Mouse (Mus musculus) embryonic stem cell, embryonic (primary cell): Measurements from ENCODE around the gene Siah3.

Source experiments
- CTCF ChIA-PET, 4 experiments: fragments of 300-600 bp in 2 of 4; fragments of 350-600 bp in 2 of 4; sonication (Branson Sonifier 250); formaldehyde crosslinking; loops; one replicate each; lab custom pipeline; 2022; ENCODE audit warnings: inconsistent platforms in 2 of 4; lab: Charles Lee
- POLR2A ChIA-PET, 4 experiments: fragments of 300-600 bp in 2 of 4; fragments of 350-600 bp in 2 of 4; sonication (Branson Sonifier 250); formaldehyde crosslinking; loops; one replicate each; lab custom pipeline; 2022; ENCODE audit warnings: antibody characterized with exemption in 4 of 4, inconsistent platforms in 1 of 4; lab: Charles Lee

Gene Siah3

DNA sequence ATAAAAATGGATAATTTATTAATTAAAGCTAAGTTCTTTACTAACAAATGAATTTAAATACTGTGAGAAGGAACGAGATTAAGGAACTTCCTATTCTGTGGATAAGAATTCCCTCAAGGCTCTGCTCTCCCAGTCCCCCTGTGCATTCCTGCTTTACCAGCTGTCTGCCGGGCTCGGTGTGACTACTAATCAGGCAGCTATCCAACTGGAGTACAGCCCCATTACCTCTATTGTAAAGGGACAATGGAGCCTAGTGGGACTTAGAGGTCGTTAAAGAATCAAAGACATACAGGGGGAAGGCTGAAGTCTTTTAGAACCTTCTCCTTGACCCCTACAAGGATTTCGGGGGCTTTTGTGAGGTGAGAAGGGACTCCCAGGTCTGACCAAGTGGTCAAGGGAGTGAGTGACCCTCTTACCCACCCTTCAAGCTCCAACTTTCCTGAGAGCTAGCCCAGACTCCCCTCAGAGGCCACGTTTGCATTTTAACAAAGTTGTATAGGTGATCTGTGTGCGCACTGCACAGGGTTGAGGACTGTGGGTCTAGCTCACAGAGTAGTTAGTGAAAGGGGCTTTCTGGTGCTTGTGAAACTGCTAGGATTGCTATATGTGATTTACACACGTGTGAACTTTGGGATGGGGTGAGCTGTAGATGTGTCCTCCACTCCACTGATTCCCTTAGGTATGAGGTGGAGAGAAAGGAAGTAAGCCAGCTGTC, 49.5 kb downstream of the Siah3 start:
- ChIA-PET POLR2A (interaction anchor here (0.6 to 1.4 kb wide), 10 partner anchors 8 to 740 kb away, joined by 3 to 12 read pairs (median 3); no protein-coding TSS in a partner anchor), CTCF (interaction anchor here in 1 of 4 experiments (0.6 kb wide), 2 partner anchors 58 to 168 kb away, joined by 3 read pairs; no protein-coding TSS in a partner anchor)

GRCm38 (mm10) chr14:75506246-75506645, 50.5 kb downstream of the Siah3 start:
- POLR2A ChIA-PET, result interaction anchor here in 2 of 4 experiments (0.6 to 1.2 kb wide), 2 partner anchors 35 to 312 kb away, joined by 5 to 12 read pairs; no protein-coding TSS in a partner anchor
- CTCF ChIA-PET, result no interaction called here

- POLR2A ChIA-PET, result no interaction called here
- CTCF ChIA-PET, result no interaction called here
Observed at GRCm38 (mm10) chr14:75510125-75510524, 54.3 kb downstream of the Siah3 start.

DNA sequence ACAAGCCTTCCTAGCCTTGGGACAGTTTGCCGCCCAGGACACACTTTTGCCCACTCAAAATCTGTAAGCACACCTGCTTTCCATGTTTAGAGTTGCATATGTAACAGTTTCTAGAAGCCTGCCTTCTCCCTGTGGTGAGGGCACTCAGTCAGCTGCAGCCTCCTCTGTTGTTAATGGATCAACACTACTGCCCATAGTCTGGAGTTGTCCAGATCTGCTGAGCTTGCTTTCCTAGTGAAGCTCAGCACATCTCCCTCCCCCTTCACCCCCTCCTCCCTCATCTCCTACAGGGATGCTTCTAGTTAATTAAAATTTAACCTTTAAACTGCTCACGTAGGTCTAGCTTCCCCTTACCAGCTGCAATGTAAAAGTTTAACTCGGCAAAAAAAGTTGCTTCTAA, 57.2 kb downstream of the Siah3 start:
- POLR2A ChIA-PET, result interaction anchor here in 1 of 4 experiments (0.6 kb wide), 1 partner anchor 315 kb away, joined by 4 read pairs; no protein-coding TSS in a partner anchor
- CTCF ChIA-PET, result interaction anchor here in 1 of 4 experiments (1.1 kb wide), 1 partner anchor 53 kb away, joined by 5 read pairs; no protein-coding TSS in a partner anchor

DNA sequence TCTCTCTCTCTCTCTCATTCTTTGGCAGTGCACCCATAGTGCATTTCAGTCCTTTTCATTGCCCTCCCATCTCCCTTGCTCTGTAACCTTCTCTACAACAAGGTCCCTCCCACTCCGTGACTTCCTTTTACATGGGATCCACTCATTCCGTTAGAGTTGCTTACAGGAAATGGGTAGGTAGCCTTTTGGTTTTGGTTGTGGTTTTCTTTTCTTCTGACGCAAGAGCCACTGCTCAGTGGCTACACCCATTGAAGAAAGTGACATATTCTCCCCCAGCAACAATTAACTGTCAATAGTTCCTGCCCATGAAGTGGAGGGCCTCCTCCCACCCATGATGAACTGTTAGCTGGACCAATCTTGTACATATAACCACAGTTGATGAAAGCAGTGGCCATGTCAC, 60.4 kb downstream of the Siah3 start:
- CTCF ChIA-PET, result no interaction called here
- POLR2A ChIA-PET, result no interaction called here

DNA sequence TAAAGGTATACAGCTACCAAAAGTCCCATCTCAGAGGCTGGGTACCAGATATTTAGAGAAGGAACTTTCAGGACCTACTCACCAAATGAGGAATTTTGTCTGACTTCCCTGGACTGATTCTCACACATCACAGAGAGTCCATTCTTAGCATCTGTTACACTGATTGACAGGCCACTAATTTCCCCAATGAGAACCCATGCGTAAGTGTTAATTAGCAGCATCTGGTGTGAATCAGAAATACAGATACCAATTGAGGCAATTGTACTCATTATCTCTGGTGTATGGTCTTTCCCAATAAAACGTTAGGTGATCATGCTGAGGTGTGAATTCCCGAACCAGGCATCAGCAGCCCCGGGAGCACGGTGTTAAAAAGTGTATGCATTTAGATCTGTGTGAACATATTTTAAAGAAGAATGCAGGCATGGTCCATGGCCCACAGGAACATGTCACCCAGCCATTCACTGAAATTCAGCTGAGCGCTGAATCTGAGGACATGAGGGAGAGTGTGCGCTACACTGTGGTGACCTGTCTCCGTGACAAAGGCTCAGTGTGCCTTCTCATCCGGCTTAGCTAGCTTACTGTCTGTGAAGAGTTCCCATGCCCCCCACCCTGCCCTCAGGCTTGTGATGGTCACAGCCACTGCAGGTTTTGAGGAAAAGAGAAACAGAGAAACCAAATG, 61.3 kb downstream of the Siah3 start:
- POLR2A ChIA-PET, result no interaction called here
- CTCF ChIA-PET, result interaction anchor here in 1 of 4 experiments (0.6 kb wide), 1 partner anchor 118 kb away, joined by 12 read pairs; no protein-coding TSS in a partner anchor

DNA sequence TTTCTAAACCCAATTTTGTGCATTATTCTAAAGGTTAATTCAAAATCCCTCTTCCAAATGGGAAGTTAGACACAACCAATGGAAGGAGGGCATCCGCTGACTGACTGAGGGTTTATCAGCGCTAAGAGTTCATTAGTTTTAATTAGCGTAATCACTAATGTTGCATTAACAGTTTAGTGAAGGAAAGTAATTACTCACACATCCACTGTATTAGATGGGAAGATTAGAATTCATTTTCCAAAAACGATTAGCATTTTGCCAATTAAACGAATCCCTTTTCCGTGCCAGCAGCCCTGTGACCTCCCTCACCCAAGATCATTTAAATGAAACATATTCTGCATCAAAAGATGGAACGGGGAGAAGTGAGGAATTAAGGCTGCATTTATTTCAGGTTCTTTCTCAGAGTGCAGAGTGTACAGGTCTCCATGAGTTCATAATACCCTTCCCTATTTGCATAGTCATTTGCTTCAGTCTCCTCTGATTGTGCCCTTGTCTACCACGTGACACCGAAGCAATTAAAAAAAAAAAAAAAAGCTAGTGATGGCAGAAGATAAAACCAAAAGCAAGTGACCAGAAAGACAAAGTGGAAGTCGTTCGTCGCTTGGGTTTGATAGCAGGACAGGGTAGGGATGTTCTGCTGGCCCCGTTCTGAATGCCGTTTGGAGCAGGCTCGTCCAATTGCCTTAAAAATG, 62.6 kb downstream of the Siah3 start:
- ChIA-PET POLR2A (interaction anchor here in 1 of 4 experiments (0.6 kb wide), 2 partner anchors 15 to 604 kb away, joined by 3 read pairs; no protein-coding TSS in a partner anchor), CTCF (no interaction called here)

DNA sequence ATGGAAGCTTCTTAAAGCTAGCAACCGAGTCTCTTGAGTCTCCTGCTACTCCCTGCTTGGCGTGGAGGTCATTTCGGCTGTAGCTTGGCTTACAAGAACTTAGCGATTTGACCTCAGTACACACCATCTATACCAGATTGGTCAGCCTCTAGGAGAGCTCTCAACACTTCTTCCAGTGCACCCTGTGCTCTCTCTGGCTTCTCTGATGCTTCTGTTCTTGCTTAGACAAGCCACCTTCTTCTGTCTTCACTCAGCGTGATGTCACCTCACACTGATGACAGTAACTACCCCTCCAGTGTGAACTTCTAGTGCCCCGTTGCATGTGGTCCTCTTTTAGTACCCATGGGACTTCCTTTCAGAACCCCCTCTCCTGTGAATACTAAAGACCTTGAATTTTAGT, 63.1 kb downstream of the Siah3 start:
- ChIA-PET POLR2A (interaction anchor here in 1 of 4 experiments (0.6 kb wide), 2 partner anchors 14 to 605 kb away, joined by 3 read pairs; no protein-coding TSS in a partner anchor), CTCF (interaction anchor here in 1 of 4 experiments (0.6 kb wide), 1 partner anchor 131 kb away, joined by 5 read pairs; no protein-coding TSS in a partner anchor)

- POLR2A ChIA-PET, result no interaction called here
- CTCF ChIA-PET, result interaction anchor here in 1 of 4 experiments (0.6 kb wide), 1 partner anchor 130 kb away, joined by 5 read pairs; no protein-coding TSS in a partner anchor
Observed at GRCm38 (mm10) chr14:75519668-75520067, 63.9 kb downstream of the Siah3 start.

DNA sequence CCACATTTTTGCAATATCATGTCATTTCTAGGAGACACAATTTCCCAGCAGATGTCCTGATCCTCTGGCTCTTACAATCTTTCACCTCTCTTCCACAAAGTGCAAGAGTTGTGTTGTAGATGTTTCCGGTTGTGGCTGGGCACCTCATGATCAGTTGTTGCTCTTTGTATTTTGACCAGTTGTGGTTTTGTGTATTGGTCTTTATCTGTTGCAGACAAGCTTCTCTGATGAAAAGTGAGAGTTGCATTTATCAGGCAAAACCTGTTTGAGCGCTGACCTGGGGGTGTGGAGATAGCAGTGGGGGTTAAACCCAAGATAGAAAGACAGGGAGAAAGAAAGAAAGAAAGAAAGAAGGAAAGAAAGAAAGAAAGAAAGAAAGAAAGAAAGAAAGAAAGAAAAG, 68.9 kb downstream of the Siah3 start:
- CTCF ChIA-PET, result no interaction called here
- POLR2A ChIA-PET, result no interaction called here

GRCm38 (mm10) chr14:75525376-75526145, 69.8 kb downstream of the Siah3 start:
- ChIA-PET POLR2A (no interaction called here), CTCF (interaction anchor here in 1 of 4 experiments (0.6 kb wide), 1 partner anchor 52 kb away, joined by 3 read pairs; no protein-coding TSS in a partner anchor)

GRCm38 (mm10) chr14:75527464-75528190, 71.8 kb downstream of the Siah3 start:
- CTCF ChIA-PET, result no interaction called here

DNA sequence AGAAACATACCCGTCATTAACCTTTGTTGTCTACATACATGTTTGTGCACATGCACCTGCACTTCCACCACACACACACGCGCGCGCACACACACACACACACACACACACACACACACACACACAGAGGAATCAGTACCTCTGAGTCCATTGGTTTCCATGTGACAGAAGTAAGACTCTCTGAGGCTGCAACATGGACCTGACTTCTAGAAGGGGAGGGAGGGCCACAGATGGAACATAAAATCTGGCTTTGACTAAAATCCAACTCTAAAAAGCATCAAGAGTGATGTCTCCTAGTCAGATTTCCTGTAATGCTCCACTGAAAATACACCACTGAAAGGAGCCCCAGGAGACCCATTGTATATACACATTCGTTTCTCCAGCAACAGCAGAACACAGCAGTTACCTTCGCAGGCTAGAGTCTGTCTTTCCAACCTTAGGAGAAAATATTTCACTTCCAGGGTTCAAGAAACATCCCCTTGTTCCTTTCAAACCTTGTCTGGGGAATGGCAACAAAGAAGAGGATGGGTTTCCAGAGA, 75.1 kb downstream of the Siah3 start:
- CTCF ChIA-PET, result no interaction called here

More at GRCm38 (mm10) chr14:75527464-75528190, 71.8 kb downstream of the Siah3 start:
- POLR2A ChIA-PET, result interaction anchor here in 2 of 4 experiments (0.6 to 0.8 kb wide), 4 partner anchors 13 to 674 kb away, joined by 3 to 8 read pairs (median 6); no protein-coding TSS in a partner anchor

DNA sequence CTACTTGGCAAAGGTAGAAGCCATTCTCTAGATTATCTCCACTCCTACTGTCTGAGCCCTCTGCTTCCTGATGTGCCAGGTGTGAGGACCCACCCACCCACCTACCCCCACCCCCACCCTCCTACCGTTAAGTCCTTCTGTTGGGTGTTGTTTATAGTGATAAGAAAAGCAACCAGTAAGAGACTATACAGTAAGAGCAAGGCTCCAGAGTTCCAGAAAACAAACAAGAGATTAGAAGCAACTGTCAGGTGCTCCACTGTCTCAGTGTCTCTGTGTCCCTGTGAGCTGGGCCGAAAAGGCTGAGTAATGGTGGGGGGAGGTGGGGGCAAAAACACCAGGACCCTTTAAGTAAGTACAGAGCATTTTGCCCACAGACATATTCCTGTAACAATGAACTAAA, 83.4 kb downstream of the Siah3 start:
- CTCF ChIA-PET, result no interaction called here
- POLR2A ChIA-PET, result interaction anchor here in 1 of 4 experiments (1.0 to 1.1 kb wide), 2 partner anchors 34 to 256 kb away, joined by 3 read pairs; no protein-coding TSS in a partner anchor

More for the DNA sequence above, 75.1 kb downstream of the Siah3 start:
- POLR2A ChIA-PET, result no interaction called here

DNA sequence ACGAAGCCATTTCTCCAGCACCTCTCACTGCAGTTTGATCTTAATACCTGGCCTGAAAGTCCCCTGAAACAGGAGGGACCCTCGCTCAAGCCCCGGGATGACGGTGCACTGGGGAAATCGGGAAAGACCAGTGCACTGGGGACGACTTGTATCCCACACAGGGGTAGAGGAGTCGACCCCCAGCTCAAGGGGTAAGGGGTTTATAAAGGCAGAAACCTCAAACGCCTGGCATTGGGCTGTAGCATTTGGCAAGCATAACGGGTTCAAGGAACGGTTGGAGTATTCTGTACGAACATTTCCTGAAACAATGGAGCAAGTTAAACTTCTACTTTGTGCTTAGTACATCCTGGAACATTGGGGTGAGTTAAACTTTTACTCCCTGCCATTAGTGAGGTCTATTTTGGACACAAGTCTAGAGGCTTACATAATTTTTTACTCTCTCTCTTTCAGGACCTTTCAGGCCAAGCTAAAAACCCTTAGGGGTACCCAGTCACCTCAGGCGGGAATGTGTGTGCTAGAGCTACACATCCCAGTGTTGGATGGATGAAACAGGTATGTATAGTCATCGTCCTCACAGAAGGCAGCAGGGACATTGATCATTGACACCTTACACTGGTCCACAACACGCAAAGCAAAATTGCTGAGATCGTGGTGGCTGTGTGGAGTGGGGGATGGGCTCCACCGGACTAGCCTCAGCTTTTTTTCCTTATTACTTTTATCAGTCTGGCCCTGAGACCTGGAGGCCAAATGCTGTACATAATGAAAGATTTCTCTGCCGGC, 84.6 kb downstream of the Siah3 start:
- ChIA-PET CTCF (interaction anchor here in 1 of 4 experiments (0.5 kb wide), 1 partner anchor 537 kb away, joined by 3 read pairs; no protein-coding TSS in a partner anchor), POLR2A (interaction anchor here in 3 of 4 experiments (0.6 to 1.1 kb wide), 3 partner anchors 13 to 257 kb away, joined by 3 to 8 read pairs (median 3); partner anchors contain the start of gene Zc3h13 (in 1 of the 3))

- POLR2A ChIA-PET, result interaction anchor here in 3 of 4 experiments (1.1 to 1.2 kb wide), 3 partner anchors 36 to 257 kb away, joined by 3 to 5 read pairs (median 3); partner anchors contain the start of gene Zc3h13 (in 1 of the 3)
- CTCF ChIA-PET, result no interaction called here
Observed at GRCm38 (mm10) chr14:75540996-75541350, 85.2 kb downstream of the Siah3 start.
